Mouse (Mus musculus): ENCODE data around the gene Mrgbp. TPM values are rescaled to one million over a fixed set of nuclear protein-coding genes. Genes with fewer than 3 reads are reported as not detected.

Mrgbp gene
- polyA plus RNA-seq, 1 experiment from 2014 or later: 49.3 TPM

DNA sequence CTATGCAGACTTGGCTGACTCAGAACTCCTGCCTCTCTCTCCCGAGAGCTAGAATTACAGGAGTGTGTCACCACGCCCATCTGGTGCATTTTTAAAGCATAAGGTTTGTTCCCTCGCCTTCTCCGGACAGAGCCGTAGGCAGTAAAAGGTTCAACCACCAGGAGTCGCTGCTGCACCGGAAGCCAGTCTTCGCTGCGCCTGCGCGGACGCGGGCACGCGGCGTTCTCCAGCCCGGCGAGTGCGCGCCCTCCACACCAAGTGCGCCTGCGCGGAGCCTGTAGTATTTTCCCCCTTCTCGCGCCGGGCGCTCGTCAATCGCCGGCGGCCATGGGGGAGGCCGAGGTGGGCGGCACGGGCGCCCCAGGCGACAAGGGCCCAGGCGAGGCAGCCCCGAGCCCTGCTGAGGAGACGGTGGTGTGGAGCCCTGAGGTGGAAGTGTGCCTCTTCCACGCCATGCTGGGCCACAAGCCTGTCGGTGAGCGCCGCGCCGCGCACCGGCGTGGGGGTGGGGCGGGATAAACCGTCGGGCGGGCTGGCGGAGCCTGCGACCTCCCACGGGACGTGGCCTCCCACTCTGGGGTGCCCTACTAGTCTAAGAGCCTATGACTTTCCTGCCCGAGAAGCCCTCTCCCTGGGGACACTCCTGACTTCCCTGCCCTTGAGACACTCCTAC is 1.5 kb downstream of the Mrgbp start:
- under 1% methylated on average over 48 of the region's 57 CpGs for WGBS
- Histone ChIP-seq H3K9me3 (ENCODE audit: control insufficient read depth, low read length) (no peaks in the 10 kb centered on the region), H3K4me2 (ENCODE audit: low read length) (peak overlapping the region; percentile 87), H3K9ac (replicated peaks; ENCODE audit: low read depth, low read length) (peak overlapping the region; percentile 79), H3K27ac (ENCODE audit: low read length) (peak overlapping the region; percentile 52), H3K4me1 (replicated peaks; ENCODE audit: control insufficient read depth, insufficient read depth, low read length) (peaks cover 16% of the 10 kb centered on the region), H3K36me3 (ENCODE audit: control insufficient read depth, insufficient read depth) (peaks cover 2% of the 10 kb centered on the region; the same call in 1 of the 2 replicates), H3K27me3 (replicated peaks; ENCODE audit: control insufficient read depth, insufficient read depth, low read length) (no peaks in the 10 kb centered on the region), H3K4me3 (replicated peaks; ENCODE audit: low read length) (peak overlapping the region; percentile 59)
- peak; percentile 74 for ATAC-seq

DNA sequence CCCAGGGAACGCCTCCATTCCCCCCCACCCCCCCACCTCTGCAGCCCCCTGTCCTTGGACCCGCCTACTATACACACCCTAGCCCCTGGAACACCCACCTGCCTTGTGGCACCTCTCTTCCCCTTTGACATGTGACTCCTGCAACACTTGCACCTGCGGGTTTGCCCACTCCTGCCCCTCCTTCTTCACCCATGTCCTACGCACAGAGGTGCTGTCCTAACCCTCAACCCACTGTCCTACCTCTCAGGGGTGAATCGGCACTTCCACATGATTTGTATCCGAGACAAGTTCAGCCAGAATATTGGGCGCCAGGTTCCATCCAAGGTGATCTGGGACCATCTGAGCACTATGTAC is 2.0 kb downstream of the Mrgbp start:
- Histone ChIP-seq H3K27me3 (replicated peaks; ENCODE audit: control insufficient read depth, insufficient read depth, low read length) (no peaks in the 10 kb centered on the region), H3K4me2 (ENCODE audit: low read length) (peak overlapping the region; percentile 87), H3K4me1 (replicated peaks; ENCODE audit: control insufficient read depth, insufficient read depth, low read length) (peaks cover 16% of the 10 kb centered on the region), H3K4me3 (replicated peaks; ENCODE audit: low read length) (peak overlapping the region; percentile 59), H3K27ac (ENCODE audit: low read length) (no peak overlapping the region), H3K9me3 (ENCODE audit: control insufficient read depth, low read length) (no peaks in the 10 kb centered on the region), H3K9ac (replicated peaks; ENCODE audit: low read depth, low read length) (peak overlapping the region; percentile 79), H3K36me3 (ENCODE audit: control insufficient read depth, insufficient read depth) (peaks cover 2% of the 10 kb centered on the region; the same call in 1 of the 2 replicates)
- no peak; the same call in 1 of the 2 replicates for ATAC-seq
- WGBS: 32% methylated on average over 6 of the region's 7 CpGs

DNA sequence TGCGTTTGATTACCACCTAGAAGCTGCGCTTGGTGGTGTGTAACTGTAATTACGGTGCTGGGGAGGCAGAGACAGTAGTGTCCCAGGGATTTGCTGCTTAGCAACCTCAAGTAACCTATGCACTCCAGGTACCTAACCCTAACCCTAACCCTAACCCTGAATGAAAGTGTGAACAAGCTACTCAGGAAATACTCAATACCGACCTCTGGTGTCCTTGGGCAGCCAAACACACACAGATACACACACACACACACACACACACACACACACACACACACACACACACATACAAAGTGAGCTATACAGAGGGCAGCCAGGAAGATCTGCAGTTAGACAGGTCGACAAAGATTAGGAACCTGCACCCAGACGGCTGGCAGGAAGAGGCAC is 7.6 kb downstream of the Mrgbp start:
- Histone ChIP-seq H3K4me2 (ENCODE audit: low read length) (peak overlapping the region; percentile 92), H3K4me3 (replicated peaks; ENCODE audit: low read length) (peak overlapping the region; percentile 63), H3K27me3 (replicated peaks; ENCODE audit: control insufficient read depth, insufficient read depth, low read length) (no peaks in the 10 kb centered on the region), H3K9me3 (ENCODE audit: control insufficient read depth, low read length) (no peaks in the 10 kb centered on the region), H3K27ac (ENCODE audit: low read length) (peak overlapping the region; percentile 83), H3K4me1 (replicated peaks; ENCODE audit: control insufficient read depth, insufficient read depth, low read length) (peaks cover 17% of the 10 kb centered on the region), H3K9ac (replicated peaks; ENCODE audit: low read depth, low read length) (peak overlapping the region; percentile 83), H3K36me3 (ENCODE audit: control insufficient read depth, insufficient read depth) (peaks cover 19% of the 10 kb centered on the region)
- 46% methylated on average over 6 of the region's 6 CpGs for WGBS
- no peak; the same call in 1 of the 2 replicates for ATAC-seq

GRCm38 (mm10) chr2:180589123-180589831 is 8.2 kb downstream of the Mrgbp start, which contains the start of gene Ogfr:
Ogfr (plus strand) TSS chr2:180589245.
- no peaks in the 10 kb centered on the region for H3K27me3 ChIP-seq (replicated peaks; ENCODE audit: control insufficient read depth, insufficient read depth, low read length)
- peak within 1 kb of the TSS; percentile 63 for H3K4me3 ChIP-seq (replicated peaks; ENCODE audit: low read length)
- H3K27ac ChIP-seq (ENCODE audit: low read length): peak within 1 kb of the TSS; percentile 83
- ATAC-seq: peak; percentile 92
- H3K4me2 ChIP-seq (ENCODE audit: low read length): peak within 1 kb of the TSS; percentile 92
- peak within 1 kb of the TSS; percentile 83 for H3K9ac ChIP-seq (replicated peaks; ENCODE audit: low read depth, low read length)
- H3K36me3 ChIP-seq (ENCODE audit: control insufficient read depth, insufficient read depth): peaks cover 21% of the 10 kb centered on the region
- H3K4me1 ChIP-seq (replicated peaks; ENCODE audit: control insufficient read depth, insufficient read depth, low read length): peaks cover 12% of the 10 kb centered on the region
- WGBS: under 1% methylated on average over 65 of the region's 67 CpGs
- no peaks in the 10 kb centered on the region for H3K9me3 ChIP-seq (ENCODE audit: control insufficient read depth, low read length)

GRCm38 (mm10) chr2:180597490-180597889 is 16.4 kb downstream of the Mrgbp start, which contains the start of gene Col9a3:
Col9a3 (plus strand) TSS chr2:180597790.
- 45% methylated on average over 4 of the region's 4 CpGs for WGBS
- no peaks in the 10 kb centered on the region for H3K9me3 ChIP-seq (ENCODE audit: control insufficient read depth, low read length)
- ATAC-seq: no peak
- H3K4me3 ChIP-seq (replicated peaks; ENCODE audit: low read length): peak within 1 kb of the TSS; percentile 45
- no peak within 1 kb of the TSS; the same call in 1 of the 2 replicates for H3K27ac ChIP-seq (ENCODE audit: low read length)
- H3K36me3 ChIP-seq (ENCODE audit: control insufficient read depth, insufficient read depth): peaks cover 12% of the 10 kb centered on the region; the same call in 1 of the 2 replicates
- peak within 1 kb of the TSS; percentile 66 for H3K4me2 ChIP-seq (ENCODE audit: low read length)
- peaks cover 4% of the 10 kb centered on the region; the same call in 1 of the 2 replicates for H3K27me3 ChIP-seq (replicated peaks; ENCODE audit: control insufficient read depth, insufficient read depth, low read length)
- peak within 1 kb of the TSS; percentile 67 for H3K9ac ChIP-seq (replicated peaks; ENCODE audit: low read depth, low read length)
- peaks cover 25% of the 10 kb centered on the region for H3K4me1 ChIP-seq (replicated peaks; ENCODE audit: control insufficient read depth, insufficient read depth, low read length)

DNA sequence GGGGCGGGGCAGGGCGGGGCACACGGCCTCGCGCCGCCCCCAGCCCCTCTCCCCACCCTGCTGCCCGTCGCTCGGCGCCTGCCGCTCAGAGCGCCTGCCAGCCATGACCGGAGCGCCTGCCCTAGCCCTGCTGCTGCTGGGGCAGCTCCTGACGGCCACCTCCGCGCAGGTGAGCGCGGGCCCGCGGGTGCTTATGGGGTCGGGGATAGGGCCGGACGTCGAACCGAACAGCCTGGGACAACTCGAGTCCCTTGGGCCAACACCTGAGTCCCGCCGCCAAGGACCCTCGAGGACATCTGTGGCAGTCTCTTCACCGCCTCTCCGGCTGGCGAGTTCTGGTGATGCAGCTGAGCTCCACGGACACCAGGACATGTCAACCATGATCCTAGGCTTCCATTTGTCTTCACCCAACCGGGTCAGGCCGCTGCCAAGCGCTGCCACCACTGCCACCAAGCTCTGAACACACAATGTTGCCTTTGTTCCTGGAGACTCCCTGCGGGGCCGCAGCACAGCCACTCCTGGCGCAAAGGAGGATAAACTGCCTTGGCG is 17.1 kb downstream of the Mrgbp start:
- H3K9ac ChIP-seq (replicated peaks; ENCODE audit: low read depth, low read length): peak overlapping the region; percentile 67
- no peak overlapping the region; the same call in 1 of the 2 replicates for H3K27ac ChIP-seq (ENCODE audit: low read length)
- 0% methylated on average over 35 of the region's 41 CpGs for WGBS

DNA sequence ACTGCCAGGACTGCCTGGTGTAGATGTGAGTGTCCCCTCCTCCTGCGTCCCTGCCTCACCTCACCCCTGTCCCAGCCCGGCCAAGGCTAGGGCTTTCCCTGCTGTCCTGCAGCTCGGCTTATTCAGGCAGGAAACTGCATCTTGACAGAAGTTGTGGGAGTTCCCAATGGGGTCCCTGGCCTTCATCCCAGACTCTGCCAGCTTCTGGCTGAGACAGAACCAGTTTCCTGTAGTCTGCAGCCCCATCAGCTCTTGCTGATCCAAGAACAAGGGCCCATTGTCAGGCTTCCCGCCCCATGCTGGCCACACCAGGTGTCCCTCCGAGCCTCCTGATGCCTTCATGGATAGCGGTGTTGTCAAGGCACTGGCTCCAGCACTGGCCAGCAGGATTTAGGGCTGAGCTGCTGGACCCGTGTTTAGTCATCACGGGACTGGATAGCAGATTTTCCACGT is 19.5 kb downstream of the Mrgbp start:
- H3K4me2 ChIP-seq (ENCODE audit: low read length): peak overlapping the region; percentile 9
- no peak overlapping the region; the same call in 1 of the 2 replicates for H3K9ac ChIP-seq (replicated peaks; ENCODE audit: low read depth, low read length)
- peak overlapping the region; percentile 23; the same call in 1 of the 2 replicates for H3K27ac ChIP-seq (ENCODE audit: low read length)
- WGBS: 8% methylated on average over 9 of the region's 9 CpGs
- peaks cover 25% of the 10 kb centered on the region for H3K4me1 ChIP-seq (replicated peaks; ENCODE audit: control insufficient read depth, insufficient read depth, low read length)
- H3K27me3 ChIP-seq (replicated peaks; ENCODE audit: control insufficient read depth, insufficient read depth, low read length): peaks cover 4% of the 10 kb centered on the region; the same call in 1 of the 2 replicates
- peak; percentile 70 for ATAC-seq
- no peaks in the 10 kb centered on the region for H3K9me3 ChIP-seq (ENCODE audit: control insufficient read depth, low read length)
- H3K4me3 ChIP-seq (replicated peaks; ENCODE audit: low read length): no peak overlapping the region
- H3K36me3 ChIP-seq (ENCODE audit: control insufficient read depth, insufficient read depth): no peaks in the 10 kb centered on the region

More for the DNA sequence above, 17.1 kb downstream of the Mrgbp start:
- Histone ChIP-seq H3K9me3 (ENCODE audit: control insufficient read depth, low read length) (no peaks in the 10 kb centered on the region), H3K27me3 (replicated peaks; ENCODE audit: control insufficient read depth, insufficient read depth, low read length) (peaks cover 4% of the 10 kb centered on the region; the same call in 1 of the 2 replicates), H3K4me3 (replicated peaks; ENCODE audit: low read length) (peak overlapping the region; percentile 45), H3K36me3 (ENCODE audit: control insufficient read depth, insufficient read depth) (peaks cover 5% of the 10 kb centered on the region; the same call in 1 of the 2 replicates), H3K4me1 (replicated peaks; ENCODE audit: control insufficient read depth, insufficient read depth, low read length) (peaks cover 25% of the 10 kb centered on the region), H3K4me2 (ENCODE audit: low read length) (peak overlapping the region; percentile 66)
- ATAC-seq: peak; percentile 52

GRCm38 (mm10) chr2:180604781-180605180 is 23.7 kb downstream of the Mrgbp start:
- no peaks in the 10 kb centered on the region for H3K9me3 ChIP-seq (ENCODE audit: control insufficient read depth, low read length)
- H3K36me3 ChIP-seq (ENCODE audit: control insufficient read depth, insufficient read depth): no peaks in the 10 kb centered on the region
- no peak overlapping the region for H3K4me2 ChIP-seq (ENCODE audit: low read length)
- H3K9ac ChIP-seq (replicated peaks; ENCODE audit: low read depth, low read length): no peak overlapping the region
- ATAC-seq: no peak
- H3K27ac ChIP-seq (ENCODE audit: low read length): no peak overlapping the region
- no peak overlapping the region for H3K4me3 ChIP-seq (replicated peaks; ENCODE audit: low read length)
- H3K4me1 ChIP-seq (replicated peaks; ENCODE audit: control insufficient read depth, insufficient read depth, low read length): peaks cover 10% of the 10 kb centered on the region
- no peaks in the 10 kb centered on the region for H3K27me3 ChIP-seq (replicated peaks; ENCODE audit: control insufficient read depth, insufficient read depth, low read length)
- 49% methylated on average over 6 of the region's 6 CpGs for WGBS

DNA sequence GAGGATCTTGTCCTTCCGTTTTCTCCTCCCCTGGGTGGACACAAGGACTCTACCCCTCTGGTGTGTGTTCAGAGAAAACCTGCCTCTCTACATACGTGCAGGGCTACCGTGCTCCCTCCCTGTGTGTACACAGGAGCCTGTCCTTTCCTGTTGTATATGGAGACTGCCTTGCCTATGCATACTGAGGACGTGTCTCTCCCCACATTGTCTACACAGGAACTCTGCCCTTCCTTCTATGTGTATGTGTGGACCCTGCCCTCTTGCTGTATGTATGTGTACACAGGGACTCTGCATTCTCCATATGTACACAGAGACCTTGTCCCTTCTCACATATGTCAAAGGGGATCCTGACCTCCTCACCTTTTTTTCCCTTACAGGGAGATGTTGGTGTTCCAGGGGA is 29.2 kb downstream of the Mrgbp start:
- no peak for ATAC-seq
- H3K4me3 ChIP-seq (replicated peaks; ENCODE audit: low read length): no peak overlapping the region
- 78% methylated on average over 4 of the region's 4 CpGs for WGBS

More for the DNA sequence above, 29.2 kb downstream of the Mrgbp start:
- H3K27ac ChIP-seq (ENCODE audit: low read length): no peak overlapping the region
- no peaks in the 10 kb centered on the region for H3K27me3 ChIP-seq (replicated peaks; ENCODE audit: control insufficient read depth, insufficient read depth, low read length)
- H3K9me3 ChIP-seq (ENCODE audit: control insufficient read depth, low read length): no peaks in the 10 kb centered on the region
- no peak overlapping the region for H3K4me2 ChIP-seq (ENCODE audit: low read length)
- no peaks in the 10 kb centered on the region for H3K4me1 ChIP-seq (replicated peaks; ENCODE audit: control insufficient read depth, insufficient read depth, low read length)
- H3K36me3 ChIP-seq (ENCODE audit: control insufficient read depth, insufficient read depth): no peaks in the 10 kb centered on the region
- no peak overlapping the region for H3K9ac ChIP-seq (replicated peaks; ENCODE audit: low read depth, low read length)
